Mouse (Mus musculus) stomach, adult 2 months (tissue): ENCODE results near the gene Cadm3. TPM values are rescaled to one million over a fixed set of nuclear protein-coding genes. Genes with fewer than 3 reads are reported as not detected.

Source experiments
- polyA plus RNA-seq: library from polyadenylated mRNA; depleted of rRNA; stranded (reverse); fragments of >200 nt; gene quantifications from 2 replicates; pipeline ENCODE4 v1.2.3, GENCODE M21; 2012; rRNA removed

The Cadm3 gene
- 6.6 and 10.1 TPM in 2 replicates for polyA plus RNA-seq

DNA sequence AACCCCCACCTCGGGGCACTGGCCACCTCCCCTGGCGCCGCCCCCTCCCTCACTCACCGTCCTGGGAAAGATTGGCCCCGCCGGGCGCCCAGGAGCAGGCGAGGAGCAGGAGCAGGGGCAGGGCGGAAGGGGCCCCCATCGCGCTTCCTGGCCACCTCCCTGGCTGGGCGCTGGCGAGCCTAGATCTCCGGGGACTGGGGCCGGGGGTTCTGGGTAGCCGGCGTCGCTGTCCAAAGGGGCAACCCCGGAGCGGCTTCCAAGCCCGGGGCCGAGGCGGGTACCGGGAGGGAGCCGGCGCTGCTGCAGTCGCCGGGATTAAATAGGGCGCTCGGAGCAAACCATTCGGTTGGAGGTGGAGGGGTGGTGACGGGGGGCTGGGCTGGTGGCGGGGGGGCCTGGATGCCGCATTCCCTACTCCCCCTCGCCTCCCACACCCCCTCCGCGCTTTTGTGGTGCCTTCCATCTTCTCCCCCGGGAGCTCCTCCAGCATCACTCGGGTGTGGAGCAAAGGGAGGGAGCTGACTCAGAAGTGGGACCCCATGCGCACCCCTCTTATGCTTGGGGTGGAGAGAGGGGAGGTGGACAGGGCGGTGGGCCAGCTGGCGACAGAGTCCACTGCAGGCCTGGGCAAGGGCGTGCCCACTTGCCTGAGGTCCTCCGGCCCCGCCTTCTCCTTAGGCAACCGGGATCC lies at the start of gene Cadm3:
Cadm3 (minus strand) TSS at position 340 of the 691 bp plus-strand sequence.

DNA sequence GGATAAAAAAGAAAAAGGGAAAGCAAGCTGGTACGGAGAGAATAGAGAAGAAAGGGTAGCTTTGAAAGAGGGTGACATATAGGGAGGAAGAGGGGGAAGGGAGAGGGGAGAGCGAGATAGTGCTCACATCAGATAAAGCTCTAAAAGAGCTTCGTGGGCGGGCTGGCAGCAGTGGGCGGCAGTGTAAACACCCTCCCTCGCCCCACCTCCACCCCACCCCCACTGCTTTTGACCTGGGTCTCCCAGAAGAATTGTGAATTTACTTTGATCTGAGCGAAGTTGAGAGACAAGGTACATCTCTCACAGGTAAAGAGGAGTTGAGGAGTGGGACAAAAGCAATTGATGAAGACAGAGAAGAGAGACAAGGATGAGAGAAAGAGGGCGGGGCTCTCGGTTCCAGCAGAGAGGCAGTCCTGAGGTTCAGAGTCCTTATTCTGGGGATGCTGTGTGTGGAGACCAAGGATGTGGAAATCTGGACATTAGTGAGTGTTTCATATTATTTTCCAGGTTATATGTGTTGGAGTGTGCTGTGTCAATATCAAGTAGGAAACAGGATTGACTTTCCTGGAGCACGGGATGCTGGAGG lies 17.0 kb downstream of the Cadm3 start, which contains the start of gene Aim2:
Aim2 (plus strand) TSS at position 508 of the 586 bp plus-strand sequence.

DNA sequence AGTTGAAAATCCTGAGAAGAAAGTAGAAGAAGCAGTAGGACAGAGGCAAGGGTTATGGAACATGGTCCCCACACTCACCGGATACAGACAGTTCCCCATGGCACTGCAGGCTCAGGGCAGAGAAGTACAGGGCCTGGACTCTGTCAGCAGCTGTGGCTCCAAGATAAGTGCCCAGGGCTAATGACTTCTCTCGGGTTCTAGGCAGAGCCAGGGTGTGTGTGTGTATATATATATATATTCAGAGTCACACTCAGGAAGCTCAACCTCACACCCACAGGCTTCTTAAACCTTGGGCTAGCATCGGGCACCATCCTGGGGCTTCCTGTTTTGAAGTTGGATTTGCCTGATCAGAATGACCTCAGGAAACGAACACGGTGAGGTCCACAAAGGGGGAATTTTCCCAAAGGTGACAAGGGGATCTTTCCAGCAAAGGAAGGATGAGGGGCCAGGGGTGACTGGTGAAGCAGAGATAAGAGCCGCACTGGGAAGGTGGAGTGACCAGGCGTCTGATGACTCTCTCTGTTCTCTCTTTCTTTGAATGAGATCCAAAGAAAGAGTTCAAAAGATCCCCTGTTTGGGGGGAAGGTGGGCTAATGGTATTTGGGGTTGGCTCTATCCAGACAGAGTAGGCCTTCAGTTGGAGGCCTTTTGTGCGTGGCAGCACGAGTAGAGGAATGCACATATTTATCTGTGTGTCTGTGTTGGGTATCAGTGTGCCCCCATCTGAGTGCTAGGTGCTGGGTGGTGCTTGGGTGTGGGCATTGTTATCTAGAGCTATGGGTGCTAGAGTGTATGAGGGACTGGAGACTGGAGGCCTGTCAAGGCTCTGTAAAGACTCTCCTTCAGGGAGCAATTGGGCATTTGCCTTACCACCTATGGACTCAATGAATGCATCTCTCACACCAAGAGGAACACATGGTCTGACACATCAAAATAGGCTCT lies 33.9 kb downstream of the Cadm3 start, which contains the start of gene Ackr1:
Ackr1 (minus strand) TSS at position 439 of the 942 bp plus-strand sequence.

Other genes with a start within 250 kb of the Cadm3 start
- gene Olfr1408, start 230.3 kb downstream of the Cadm3 start, polyA plus RNA-seq, result not detected in 2 replicates
- gene Olfr1406, start 177.1 kb downstream of the Cadm3 start, polyA plus RNA-seq, result not detected in 2 replicates
- gene Olfr218, start 169.9 kb downstream of the Cadm3 start, polyA plus RNA-seq, result not detected in 2 replicates
- not detected in 2 replicates for gene Olfr1404, start 155.3 kb downstream of the Cadm3 start, polyA plus RNA-seq
- gene Fcer1a, start 140.5 kb downstream of the Cadm3 start, polyA plus RNA-seq, result 0.10 TPM in 1 of 2 replicates, not detected in the other
- gene Olfr418, start 101.7 kb downstream of the Cadm3 start, polyA plus RNA-seq, result not detected in 2 replicates
- not detected in 2 replicates for gene Mptx2, start 89.9 kb downstream of the Cadm3 start, polyA plus RNA-seq
- gene Ackr1, start 33.9 kb downstream of the Cadm3 start, polyA plus RNA-seq, result 6.8 and 9.9 TPM in 2 replicates
- gene Aim2, start 16.8 kb downstream of the Cadm3 start, polyA plus RNA-seq, result 0.11 and 0.22 TPM in 2 replicates
- 0.06 and 0.08 TPM in 2 replicates for gene Ifi206, start 123.3 kb upstream of the Cadm3 start, polyA plus RNA-seq
- gene Ifi214, start 168.3 kb upstream of the Cadm3 start, polyA plus RNA-seq, result 0.02 TPM in 1 of 2 replicates, not detected in the other
- 0.03 TPM in 2 replicates for gene Ifi213, start 231.6 kb upstream of the Cadm3 start, polyA plus RNA-seq